In genomic region chr7:15966489-15966888, GRCm38 (mm10) we compare ENCODE assay signal across 10 mouse cellular contexts. TPM values are rescaled to one million over a fixed set of nuclear protein-coding genes. Genes with fewer than 3 reads are reported as not detected.
A peak's percentile ranks its signal among the peaks of the same experiment; 100 is the strongest.
DNase-seq lines count a peak whose midpoint lies in the region; ATAC-seq and TF ChIP-seq lines count a peak whose summit lies in the region.
"Had no signal": no experiment of that assay in that cellular context is flagged by ENCODE, and none has a peak within 500 bp of the region (broad histone marks: within the 10 kb centered on the region; RNA-seq: fewer than 3 reads in every experiment).

No protein-coding gene starts in this region.

- peak overlapping the region; percentile 86 for H3K4me3 ChIP-seq in gastrocnemius, adult 2 months
- no peak overlapping the region; the same call in 1 of the 2 replicates for H3K4me3 ChIP-seq in limb, embryonic 12.5 days (replicated peaks)
- H3K4me3 ChIP-seq in limb, embryonic 10.5 days = no peak overlapping the region
- H3K4me3 ChIP-seq in embryonic facial prominence, embryonic 12.5 days = no peak overlapping the region
- H3K4me3 ChIP-seq in liver, embryonic 13.5 days (replicated peaks) = peak overlapping the region; percentile 51; the same call in 1 of the 2 replicates

- WGBS in limb, embryonic 12.5 days = 85% methylated on average over 3 of the region's 3 CpGs
- 63% methylated on average over 3 of the region's 3 CpGs for WGBS in limb, embryonic 10.5 days
- 83% methylated on average over 3 of the region's 3 CpGs for WGBS in embryonic facial prominence, embryonic 12.5 days
- WGBS in liver, embryonic 13.5 days (ENCODE audit: insufficient replicate concordance) = 32% methylated on average over 3 of the region's 3 CpGs

- H3K4me1 ChIP-seq in limb, embryonic 12.5 days (replicated peaks) = peaks cover 18% of the 10 kb centered on the region
- H3K4me1 ChIP-seq in limb, embryonic 10.5 days = peaks cover 18% of the 10 kb centered on the region
- peaks cover 22% of the 10 kb centered on the region for H3K4me1 ChIP-seq in embryonic facial prominence, embryonic 12.5 days
- peaks cover 32% of the 10 kb centered on the region for H3K4me1 ChIP-seq in liver, embryonic 13.5 days (replicated peaks)

- no peak overlapping the region for H3K9ac ChIP-seq in limb, embryonic 12.5 days (replicated peaks)
- no peak overlapping the region for H3K9ac ChIP-seq in embryonic facial prominence, embryonic 12.5 days
- H3K9ac ChIP-seq in liver, embryonic 13.5 days = no peak overlapping the region

- intact Hi-C loops in gastrocnemius, adult 2 months (cut with DNase I) = loop anchor here (2.0 kb wide), 1 partner anchor 36 kb away; no protein-coding TSS in a partner anchor
- intact Hi-C loops in left cerebral cortex, postnatal 14 days (cut with DNase I) = no loop called here

- H3K4me2 ChIP-seq in limb, embryonic 12.5 days = peak overlapping the region; percentile 58; the same call in 1 of the 2 replicates
- 0 out of 2 replicates have a peak overlapping the region, but pooled peaks have one; percentile 53 for H3K4me2 ChIP-seq in embryonic facial prominence, embryonic 12.5 days (replicated peaks)
- peak overlapping the region; percentile 67 for H3K4me2 ChIP-seq in liver, embryonic 13.5 days

- TF ChIP-seq CTCF in gastrocnemius, adult 2 months (IDR thresholded peaks at IDR 0.05) = no peak

- DNase-seq in gastrocnemius, adult 2 months = no peak
- DNase-seq in gastrocnemius, postnatal 10 days = no peak
- DNase-seq in limb, embryonic 10.5 days (ENCODE audit: low spot score) = no peak
- no peak for DNase-seq in liver, embryonic 13.5 days
- no peak for DNase-seq in left cerebral cortex, postnatal 14 days (ENCODE audit: low spot score in 2 of 2)
- DNase-seq in embryo, embryonic 10.5 days (ENCODE audit: low spot score) = no peak

- peaks cover 3% of the 10 kb centered on the region; the same call in 1 of the 2 replicates for H3K9me3 ChIP-seq in limb, embryonic 12.5 days
- H3K9me3 ChIP-seq in limb, embryonic 10.5 days (replicated peaks) = 0 out of 2 replicates have a peak, but pooled peaks cover 4% of the 10 kb centered on the region
- H3K9me3 ChIP-seq in embryonic facial prominence, embryonic 12.5 days = no peaks in the 10 kb centered on the region
- H3K9me3 ChIP-seq in liver, embryonic 13.5 days (replicated peaks) = no peaks in the 10 kb centered on the region
- H3K9me3 ChIP-seq: midbrain, embryonic 12.5 days had no signal

- peak overlapping the region; percentile 95 for H3K27ac ChIP-seq in gastrocnemius, adult 2 months
- no peak overlapping the region for H3K27ac ChIP-seq in limb, embryonic 12.5 days
- H3K27ac ChIP-seq in limb, embryonic 10.5 days = no peak overlapping the region
- H3K27ac ChIP-seq in embryonic facial prominence, embryonic 12.5 days = no peak overlapping the region
- no peak overlapping the region for H3K27ac ChIP-seq in liver, embryonic 13.5 days
- H3K27ac ChIP-seq: midbrain, embryonic 12.5 days had no signal

- no peak for ATAC-seq in limb, embryonic 12.5 days (ENCODE audit: insufficient number of reproducible peaks, insufficient read depth, low FRiP score, low TSS enrichment, low read depth)
- no peak for ATAC-seq in embryonic facial prominence, embryonic 12.5 days (ENCODE audit: insufficient number of reproducible peaks, insufficient read depth, low FRiP score, low TSS enrichment)
- ATAC-seq in liver, embryonic 13.5 days (ENCODE audit: low read depth) = no peak

- H3K36me3 ChIP-seq in limb, embryonic 12.5 days = peaks cover 18% of the 10 kb centered on the region
- H3K36me3 ChIP-seq in limb, embryonic 10.5 days = peaks cover 17% of the 10 kb centered on the region
- peaks cover 13% of the 10 kb centered on the region for H3K36me3 ChIP-seq in embryonic facial prominence, embryonic 12.5 days
- peaks cover 3% of the 10 kb centered on the region for H3K36me3 ChIP-seq in liver, embryonic 13.5 days

- no peaks in the 10 kb centered on the region for H3K27me3 ChIP-seq in limb, embryonic 12.5 days
- no peaks in the 10 kb centered on the region for H3K27me3 ChIP-seq in limb, embryonic 10.5 days (ENCODE audit: low read depth, poor library complexity, severe bottlenecking)
- H3K27me3 ChIP-seq in embryonic facial prominence, embryonic 12.5 days = no peaks in the 10 kb centered on the region
- peaks cover 7% of the 10 kb centered on the region; the same call in 1 of the 2 replicates for H3K27me3 ChIP-seq in liver, embryonic 13.5 days
- H3K27me3 ChIP-seq: midbrain, embryonic 12.5 days had no signal

RNA-seq across cellular contexts. Expression of gene Ehd2, which starts 0.9 kb away (rescaled TPM):
- total RNA-seq in gastrocnemius, adult 2 months (2021) = 10 to 100 TPM; 31.4 to 38.7 TPM
- total RNA-seq in gastrocnemius, postnatal 10 days (2021) = 100 to 1,000 TPM; 110 to 126 TPM
- 10.0 and 12.4 TPM in 2 replicates for polyA plus RNA-seq in limb, embryonic 12.5 days (2016; fragmentation: Nextera tagmentation; extraction: Ambion mirVana)
- 10.1 and 10.4 TPM in 2 replicates for polyA plus RNA-seq in limb, embryonic 10.5 days (2016; fragmentation: Nextera tagmentation; extraction: Ambion mirVana)
- polyA plus RNA-seq in embryonic facial prominence, embryonic 12.5 days (2016; fragmentation: Nextera tagmentation; extraction: Ambion mirVana) = 17.0 and 20.4 TPM in 2 replicates
- 3.9 and 4.6 TPM in 2 replicates for polyA plus RNA-seq in liver, embryonic 13.5 days (2015; fragmentation: Nextera tagmentation; extraction: Ambion mirVana)
- 1 to 10 TPM; 6.8 to 8.4 TPM for total RNA-seq in left cerebral cortex, postnatal 14 days (2021)
- total RNA-seq: granulocyte monocyte progenitor cell, adult 5-6 weeks had no signal

RNA-seq across cellular contexts. Expression of gene Nop53, which starts 20.6 kb away (rescaled TPM):
- 10 to 100 TPM; 85.7 to 97.4 TPM for total RNA-seq in gastrocnemius, adult 2 months (2021)
- 100 to 1,000 TPM; 135 to 141 TPM for total RNA-seq in gastrocnemius, postnatal 10 days (2021)
- polyA plus RNA-seq in limb, embryonic 12.5 days (2016; fragmentation: Nextera tagmentation; extraction: Ambion mirVana) = 187 and 192 TPM in 2 replicates
- polyA plus RNA-seq in limb, embryonic 10.5 days (2016; fragmentation: Nextera tagmentation; extraction: Ambion mirVana) = 173 and 203 TPM in 2 replicates
- polyA plus RNA-seq in embryonic facial prominence, embryonic 12.5 days (2016; fragmentation: Nextera tagmentation; extraction: Ambion mirVana) = 184 and 196 TPM in 2 replicates
- 122 and 132 TPM in 2 replicates for polyA plus RNA-seq in liver, embryonic 13.5 days (2015; fragmentation: Nextera tagmentation; extraction: Ambion mirVana)
- 100 to 1,000 TPM in 1 of 2 experiments, 10 to 100 TPM in 1; 97.9 to 106 TPM for total RNA-seq in left cerebral cortex, postnatal 14 days (2021)

RNA-seq across cellular contexts. Expression of gene Selenow, which starts 44.3 kb away (rescaled TPM):
- 1,000 to 10,000 TPM; 1,391 to 1,893 TPM for total RNA-seq in gastrocnemius, adult 2 months (2021)
- total RNA-seq in gastrocnemius, postnatal 10 days (2021) = 100 to 1,000 TPM; 672 to 685 TPM
- polyA plus RNA-seq in limb, embryonic 12.5 days (2016; fragmentation: Nextera tagmentation; extraction: Ambion mirVana) = 912 and 933 TPM in 2 replicates
- 654 and 733 TPM in 2 replicates for polyA plus RNA-seq in limb, embryonic 10.5 days (2016; fragmentation: Nextera tagmentation; extraction: Ambion mirVana)
- 1,124 and 1,186 TPM in 2 replicates for polyA plus RNA-seq in embryonic facial prominence, embryonic 12.5 days (2016; fragmentation: Nextera tagmentation; extraction: Ambion mirVana)
- polyA plus RNA-seq in liver, embryonic 13.5 days (2015; fragmentation: Nextera tagmentation; extraction: Ambion mirVana) = 368 and 374 TPM in 2 replicates
- total RNA-seq in left cerebral cortex, postnatal 14 days (2021) = 1,000 to 10,000 TPM; 1,549 to 1,751 TPM

Comparison
In these comparisons a context has a peak if more than half of its experiments do, and no peak if none do; other contexts are left out.
1. H3K4me3 ChIP-seq: peak in gastrocnemius, adult 2 months (single experiment) and liver, embryonic 13.5 days (single experiment); none in limb, embryonic 12.5 days (single experiment), limb, embryonic 10.5 days (single experiment) and embryonic facial prominence, embryonic 12.5 days (single experiment).
2. Peak in every context shown above with its lines, with median percentiles within 50 percentile points of each other: H3K4me2 ChIP-seq.